Mouse (Mus musculus): ENCODE data around the gene Adam1a. TPM values are rescaled to one million over a fixed set of nuclear protein-coding genes. Genes with fewer than 3 reads are reported as not detected.

Adam1a gene
- polyA plus RNA-seq, 1 experiment from 2014 or later = 3.1 TPM

- no peak for ATAC-seq
- Histone ChIP-seq H3K4me3 (no peak overlapping the region), H3K4me2 (no peak overlapping the region), H3K9me3 (replicated peaks) (no peaks in the 10 kb centered on the region), H3K9ac (no peak overlapping the region), H3K27me3 (no peaks in the 10 kb centered on the region), H3K4me1 (no peaks in the 10 kb centered on the region), H3K36me3 (ENCODE audit: poor library complexity, severe bottlenecking) (no peaks in the 10 kb centered on the region), H3K27ac (no peak overlapping the region)
- WGBS = 58% methylated on average over 3 of the region's 3 CpGs
Observed at GRCm38 (mm10) chr5:121469566-121469965, 75.7 kb downstream of the Adam1a start.

Other genes starting within 250 kb of the Adam1a start
- gene Trafd1, start 159.8 kb downstream of the Adam1a start, polyA plus RNA-seq (2015; fragmentation: Nextera tagmentation; extraction: Ambion mirVana) = 111 and 117 TPM in 2 replicates
- gene Naa25, start 147.5 kb downstream of the Adam1a start, polyA plus RNA-seq (2015; fragmentation: Nextera tagmentation; extraction: Ambion mirVana) = 46.7 and 52.2 TPM in 2 replicates
- gene Tmem116, start 93.6 kb downstream of the Adam1a start, polyA plus RNA-seq (2015; fragmentation: Nextera tagmentation; extraction: Ambion mirVana) = 1.8 TPM in 2 replicates
- 130 and 137 TPM in 2 replicates for gene Erp29, start 93.0 kb downstream of the Adam1a start, polyA plus RNA-seq (2015; fragmentation: Nextera tagmentation; extraction: Ambion mirVana)
- not detected in 2 replicates for gene Adam1b, start 42.0 kb downstream of the Adam1a start, polyA plus RNA-seq (2015; fragmentation: Nextera tagmentation; extraction: Ambion mirVana)
- not detected in 2 replicates for gene Gm42878, start within 50 bp of the Adam1a start, polyA plus RNA-seq (2015; fragmentation: Nextera tagmentation; extraction: Ambion mirVana)
- gene Mapkapk5, start 423 bp upstream of the Adam1a start, polyA plus RNA-seq (2015; fragmentation: Nextera tagmentation; extraction: Ambion mirVana) = 53.0 and 57.0 TPM in 2 replicates
- gene Aldh2, start 48.3 kb upstream of the Adam1a start, polyA plus RNA-seq (2015; fragmentation: Nextera tagmentation; extraction: Ambion mirVana) = 80.8 and 98.1 TPM in 2 replicates
- 1.0 TPM in 2 replicates for gene Acad12, start 73.5 kb upstream of the Adam1a start, polyA plus RNA-seq (2015; fragmentation: Nextera tagmentation; extraction: Ambion mirVana)
- gene Acad10, start 115.0 kb upstream of the Adam1a start, polyA plus RNA-seq (2015; fragmentation: Nextera tagmentation; extraction: Ambion mirVana) = 0.87 and 1.8 TPM in 2 replicates
- 40.9 and 42.7 TPM in 2 replicates for gene Brap, start 115.1 kb upstream of the Adam1a start, polyA plus RNA-seq (2015; fragmentation: Nextera tagmentation; extraction: Ambion mirVana)
- gene Atxn2, start 165.9 kb upstream of the Adam1a start, polyA plus RNA-seq (2015; fragmentation: Nextera tagmentation; extraction: Ambion mirVana) = 57.2 and 60.8 TPM in 2 replicates

Measured in forebrain, embryonic 13.5 days (tissue).